In the genomic region with DNA sequence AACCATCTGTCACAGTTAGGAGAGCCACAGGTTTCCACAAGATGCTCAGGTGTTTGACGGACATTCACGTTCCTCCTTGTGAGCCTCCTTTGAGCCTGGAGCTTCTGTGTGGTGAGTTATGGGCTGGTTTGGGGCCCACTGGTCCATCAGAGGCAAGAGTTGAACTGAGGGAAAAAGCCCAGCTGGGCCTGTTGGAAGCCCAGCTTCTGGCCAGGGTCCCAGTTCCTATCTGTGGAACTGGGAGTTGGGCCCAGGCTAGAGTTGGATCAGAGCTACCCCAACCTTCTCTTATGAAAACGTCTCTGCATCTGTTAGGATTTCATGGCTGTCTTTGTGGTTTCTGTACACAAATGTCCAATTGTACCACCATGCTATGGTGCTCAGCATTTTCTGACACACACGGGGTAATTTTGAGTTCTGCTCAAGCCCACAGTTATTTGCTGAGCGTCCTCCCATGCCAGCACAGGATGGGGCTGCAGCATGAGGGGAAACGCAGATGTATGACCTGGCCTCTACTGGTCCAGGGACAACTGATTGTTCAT, we compare ENCODE assay signal across 8 mouse cellular contexts. TPM values are rescaled to one million over a fixed set of nuclear protein-coding genes. Genes with fewer than 3 reads are reported as not detected.
DNase-seq lines count a peak whose midpoint lies in the region; ATAC-seq and TF ChIP-seq lines count a peak whose summit lies in the region.

No protein-coding gene starts in this region.

- H3K36me3 ChIP-seq in heart, embryonic 12.5 days, result no peaks in the 10 kb centered on the region
- no peaks in the 10 kb centered on the region for H3K36me3 ChIP-seq in hindbrain, embryonic 16.5 days (ENCODE audit: control insufficient read depth, insufficient read depth, low read length)
- no peaks in the 10 kb centered on the region for H3K36me3 ChIP-seq in midbrain, embryonic 15.5 days (replicated peaks)

- no peaks in the 10 kb centered on the region for H3K27me3 ChIP-seq in heart, embryonic 12.5 days (replicated peaks)
- H3K27me3 ChIP-seq in hindbrain, embryonic 16.5 days (replicated peaks; ENCODE audit: control insufficient read depth, insufficient read depth, low read length), result no peaks in the 10 kb centered on the region
- H3K27me3 ChIP-seq in midbrain, embryonic 15.5 days (replicated peaks), result no peaks in the 10 kb centered on the region

- TF ChIP-seq CTCF in gastrocnemius, adult 2 months (IDR thresholded peaks at IDR 0.05), result no peak

- H3K4me3 ChIP-seq in heart, embryonic 12.5 days, result no peak overlapping the region
- peak overlapping the region; percentile 66 for H3K4me3 ChIP-seq in gastrocnemius, adult 2 months
- H3K4me3 ChIP-seq in hindbrain, embryonic 16.5 days (ENCODE audit: low read length), result no peak overlapping the region
- H3K4me3 ChIP-seq in midbrain, embryonic 15.5 days, result no peak overlapping the region

- no peak overlapping the region for H3K27ac ChIP-seq in heart, embryonic 12.5 days (ENCODE audit: poor library complexity, severe bottlenecking)
- peak overlapping the region; percentile 84 for H3K27ac ChIP-seq in gastrocnemius, adult 2 months
- H3K27ac ChIP-seq in hindbrain, embryonic 16.5 days (ENCODE audit: low read depth, low read length), result peak overlapping the region; percentile 9; the same call in 1 of the 2 replicates
- no peak overlapping the region for H3K27ac ChIP-seq in midbrain, embryonic 15.5 days

- H3K9ac ChIP-seq in heart, embryonic 12.5 days, result no peak overlapping the region
- no peak overlapping the region for H3K9ac ChIP-seq in hindbrain, embryonic 16.5 days (ENCODE audit: low read depth, low read length)
- H3K9ac ChIP-seq in midbrain, embryonic 15.5 days, result no peak overlapping the region

- intact Hi-C loops in gastrocnemius, adult 2 months (cut with DNase I), result no loop called here

- whole genome bisulfite sequencing in heart, embryonic 12.5 days, result 85% methylated on average over 6 of the region's 6 CpGs
- WGBS in hindbrain, embryonic 16.5 days, result 67% methylated on average over 6 of the region's 6 CpGs
- WGBS in midbrain, embryonic 15.5 days, result 85% methylated on average over 6 of the region's 6 CpGs

- H3K9me3 ChIP-seq in heart, embryonic 12.5 days (replicated peaks), result no peaks in the 10 kb centered on the region
- H3K9me3 ChIP-seq in hindbrain, embryonic 16.5 days (ENCODE audit: control insufficient read depth, low read length), result no peaks in the 10 kb centered on the region
- H3K9me3 ChIP-seq in midbrain, embryonic 15.5 days, result no peaks in the 10 kb centered on the region

- no peak overlapping the region for H3K4me2 ChIP-seq in heart, embryonic 12.5 days
- no peak overlapping the region for H3K4me2 ChIP-seq in hindbrain, embryonic 16.5 days (ENCODE audit: low read length)
- no peak overlapping the region for H3K4me2 ChIP-seq in midbrain, embryonic 15.5 days

- DNase-seq in heart, adult 11 months, result peak; percentile 97
- peak; percentile 33 for DNase-seq in NIH3T3 (ENCODE audit: low read depth)
- peak; percentile 75 for DNase-seq in gastrocnemius, adult 2 months
- no peak for DNase-seq in adrenal gland, postnatal 4 days (ENCODE audit: low spot score in 2 of 2)
- DNase-seq in retina, embryonic 14.5 days (ENCODE audit: low spot score), result no peak

- H3K4me1 ChIP-seq in heart, embryonic 12.5 days (replicated peaks), result peaks cover 89% of the 10 kb centered on the region
- peaks cover 70% of the 10 kb centered on the region for H3K4me1 ChIP-seq in hindbrain, embryonic 16.5 days (ENCODE audit: control insufficient read depth, insufficient read depth, low read depth, low read length)
- peaks cover 90% of the 10 kb centered on the region for H3K4me1 ChIP-seq in midbrain, embryonic 15.5 days

- no peak for ATAC-seq in heart, embryonic 12.5 days (ENCODE audit: insufficient number of reproducible peaks, low FRiP score)
- 0 out of 2 replicates have a peak, but pooled peaks have one; percentile 24 for ATAC-seq in hindbrain, embryonic 16.5 days
- ATAC-seq in midbrain, embryonic 15.5 days (replicated peaks), result no peak

RNA-seq across cellular contexts. Expression of a gene that starts 16.3 kb away (rescaled TPM):
- polyA plus RNA-seq in heart, embryonic 12.5 days (2016; fragmentation: Nextera tagmentation; extraction: Ambion mirVana), result 46.6 and 46.8 TPM in 2 replicates
- total RNA-seq in gastrocnemius, adult 2 months (2021), result 1 to 10 TPM; 3.0 to 3.2 TPM
- 79.0 and 82.0 TPM in 2 replicates for polyA plus RNA-seq in hindbrain, embryonic 16.5 days (2015; fragmentation: Nextera tagmentation; extraction: Ambion mirVana)
- total RNA-seq in adrenal gland, postnatal 4 days (2021), result 10 to 100 TPM; 15.4 to 20.3 TPM
- 99.0 and 104 TPM in 2 replicates for polyA plus RNA-seq in midbrain, embryonic 15.5 days (2015; fragmentation: Nextera tagmentation; extraction: Ambion mirVana)

Comparison
In these comparisons a context has a peak if more than half of its experiments do, and no peak if none do; other contexts are left out.
1. DNase-seq: peak in heart, adult 11 months (single experiment), NIH3T3 (single experiment) and gastrocnemius, adult 2 months (single experiment); none in adrenal gland, postnatal 4 days (0 of 2) and retina, embryonic 14.5 days (single experiment).
2. H3K27ac ChIP-seq: peak in gastrocnemius, adult 2 months (single experiment) and hindbrain, embryonic 16.5 days (single experiment); none in heart, embryonic 12.5 days (single experiment) and midbrain, embryonic 15.5 days (single experiment).